Mouse (Mus musculus) right cerebral cortex, postnatal 10 days (tissue): ENCODE measurements at regions not wholly inside any gene's neighbourhood (a gene's known extent, or its start where the extent isn't known, plus 50 kb on each side); places are given as distances from the start of the nearest gene placed in this dataset.

Experiments used
- DNase-seq, 2 experiments: peaks; one replicate each; pipeline ENCODE4 v3.0.0; 2021; ENCODE audit warnings: low spot score in 2 of 2

GRCm38 (mm10) chr1:44957125-44957524 is 354.2 kb upstream of the Col3a1 start:
- DNase-seq: no peak

DNA sequence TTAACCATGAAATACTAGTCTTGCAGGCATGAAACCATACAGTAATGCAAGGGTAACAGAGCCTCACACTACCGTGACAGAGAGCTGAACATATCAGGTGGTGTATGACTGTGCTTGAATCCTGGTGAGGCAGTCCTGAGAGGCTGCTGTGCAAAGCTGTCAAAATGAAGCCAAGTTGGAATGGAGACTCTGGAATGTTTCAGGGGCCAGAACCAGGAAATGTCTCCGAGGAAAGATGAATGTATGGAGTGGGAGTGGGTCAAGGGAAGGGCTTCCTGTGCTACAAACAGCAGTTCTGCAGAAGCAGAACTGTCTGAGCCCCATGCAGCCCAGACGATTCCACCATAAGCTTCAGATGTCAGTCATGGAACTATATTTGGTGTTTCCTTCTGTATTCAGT is 324.2 kb upstream of the Col3a1 start:
- DNase-seq: no peak

GRCm38 (mm10) chr1:45020516-45020915 is 290.8 kb upstream of the Col3a1 start:
- no peak for DNase-seq

GRCm38 (mm10) chr1:45021234-45021633 is 290.1 kb upstream of the Col3a1 start:
- no peak for DNase-seq

GRCm38 (mm10) chr1:45022146-45022841 is 289.0 kb upstream of the Col3a1 start:
- DNase-seq: peak in 1 of 2 experiments; percentile 26

DNA sequence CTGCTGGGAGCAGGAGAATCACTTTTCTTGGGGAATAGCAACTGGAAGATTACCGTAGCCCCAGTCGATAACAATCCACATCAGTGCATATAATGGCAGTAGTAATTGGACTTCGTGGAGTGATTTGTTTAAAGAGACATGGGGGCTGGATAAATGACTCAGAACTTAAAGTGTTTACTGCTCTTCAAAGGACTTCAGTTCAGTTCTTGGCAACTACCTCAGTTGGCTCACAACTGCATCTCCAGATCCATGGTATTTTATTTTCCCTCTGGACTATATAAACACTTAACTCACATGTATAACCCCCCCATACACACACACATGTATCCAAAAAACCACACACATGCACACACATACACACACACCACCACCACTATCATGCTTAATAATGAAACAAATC is 288.0 kb upstream of the Col3a1 start:
- DNase-seq: no peak

DNA sequence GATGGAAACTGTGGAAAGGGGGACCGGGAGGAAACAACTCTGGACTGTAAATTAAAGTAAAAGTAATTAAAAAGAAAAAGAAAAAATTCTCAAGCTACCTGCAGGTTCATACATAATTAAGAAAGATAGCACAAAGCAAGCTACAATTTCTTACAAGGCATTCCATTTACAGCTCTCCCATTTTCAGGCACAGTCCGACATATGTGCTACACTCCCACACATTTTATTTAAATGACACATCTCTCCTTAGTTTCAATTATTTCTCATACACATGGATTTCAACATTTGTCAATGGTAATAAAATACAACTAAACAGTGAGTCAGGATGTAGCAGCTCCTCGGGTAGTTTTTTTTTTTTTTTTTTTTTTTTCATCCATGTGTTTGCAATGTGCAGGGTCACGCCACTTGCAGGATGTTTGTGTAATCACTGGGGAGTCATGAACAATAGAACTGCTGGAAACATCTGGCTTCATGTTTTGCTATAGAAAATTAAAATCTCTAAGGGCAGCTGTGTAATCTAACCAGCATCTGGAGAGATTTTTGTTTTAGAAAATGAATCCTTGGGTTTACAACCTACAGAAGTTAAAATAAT is 279.8 kb upstream of the Col3a1 start:
- DNase-seq: no peak

GRCm38 (mm10) chr1:45033343-45033742 is 278.0 kb upstream of the Col3a1 start:
- no peak for DNase-seq

DNA sequence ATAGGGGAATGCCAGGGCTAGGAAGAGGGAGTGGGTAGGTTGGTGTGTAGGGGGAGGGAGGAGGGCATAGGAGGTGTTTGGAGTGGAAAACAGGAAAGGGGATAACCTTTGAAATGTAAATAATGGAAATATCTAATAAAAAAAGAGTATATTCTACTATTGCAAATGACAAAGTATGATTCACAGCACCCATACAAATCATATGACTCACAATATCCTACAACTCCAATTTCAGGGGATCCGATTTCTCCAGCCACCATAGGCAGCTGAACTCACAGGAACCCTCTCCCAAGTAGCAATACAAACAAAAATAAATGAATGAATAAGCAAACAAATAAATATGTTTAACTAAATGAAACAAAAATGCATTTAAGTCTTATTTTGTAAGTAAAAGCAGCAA is 270.0 kb upstream of the Col3a1 start:
- DNase-seq: no peak

GRCm38 (mm10) chr1:45041815-45042214 is 269.5 kb upstream of the Col3a1 start:
- no peak for DNase-seq

GRCm38 (mm10) chr1:45043245-45043926 is 268.0 kb upstream of the Col3a1 start:
- no peak for DNase-seq

GRCm38 (mm10) chr1:45090841-45091535 is 220.3 kb upstream of the Col3a1 start:
- no peak for DNase-seq

- no peak for DNase-seq
Measured at GRCm38 (mm10) chr1:45100966-45101365, 210.4 kb upstream of the Col3a1 start.

GRCm38 (mm10) chr1:45116409-45117144 is 194.8 kb upstream of the Col3a1 start:
- no peak for DNase-seq

DNA sequence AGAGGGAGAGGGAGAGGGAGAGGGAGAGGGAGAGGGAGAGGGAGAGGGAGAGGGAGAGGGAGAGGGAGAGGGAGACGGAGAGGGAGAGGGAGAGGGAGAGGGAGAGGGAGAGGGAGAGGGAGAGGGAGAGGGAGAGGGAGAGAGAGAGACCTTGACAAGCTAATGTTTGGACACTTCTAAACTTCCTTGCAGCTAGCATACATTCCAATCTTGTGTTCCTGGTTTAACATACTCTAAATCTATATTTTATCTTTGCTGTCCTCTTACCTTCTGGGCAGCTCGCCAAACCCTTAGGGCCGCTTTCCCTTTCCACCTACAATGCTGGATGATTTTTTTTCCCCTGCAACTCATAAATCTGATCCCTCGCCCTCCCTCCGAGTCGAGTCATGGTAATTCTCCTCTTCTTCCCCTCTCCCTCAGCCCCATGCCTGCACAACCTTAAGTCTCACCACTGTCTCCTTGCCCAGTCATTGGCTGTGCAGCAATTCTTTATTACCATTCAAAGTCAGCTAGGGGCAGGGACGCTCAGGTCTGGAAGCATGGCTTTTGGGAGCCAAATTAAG is 176.1 kb upstream of the Col3a1 start:
- DNase-seq: no peak

- DNase-seq: no peak
Measured at GRCm38 (mm10) chr1:45147019-45147418, 164.3 kb upstream of the Col3a1 start.

DNA sequence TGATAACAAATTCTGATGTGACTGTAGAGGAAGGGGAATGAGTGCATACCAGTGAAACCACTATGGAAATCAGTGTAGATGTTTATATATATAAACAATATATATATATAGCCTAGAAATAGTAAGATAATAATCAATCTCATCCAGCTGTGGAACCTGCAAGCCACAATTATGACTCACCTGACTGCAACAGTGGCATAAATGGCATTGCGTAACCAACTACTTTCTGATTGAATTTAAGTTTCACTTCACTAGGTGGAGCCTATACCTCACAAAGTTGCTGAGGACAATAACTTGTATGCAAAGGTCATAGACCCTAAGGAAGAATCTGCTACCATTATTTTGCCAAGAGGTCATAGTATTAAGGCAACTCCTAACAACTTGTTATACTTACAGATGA is 129.7 kb upstream of the Col3a1 start:
- no peak for DNase-seq

DNA sequence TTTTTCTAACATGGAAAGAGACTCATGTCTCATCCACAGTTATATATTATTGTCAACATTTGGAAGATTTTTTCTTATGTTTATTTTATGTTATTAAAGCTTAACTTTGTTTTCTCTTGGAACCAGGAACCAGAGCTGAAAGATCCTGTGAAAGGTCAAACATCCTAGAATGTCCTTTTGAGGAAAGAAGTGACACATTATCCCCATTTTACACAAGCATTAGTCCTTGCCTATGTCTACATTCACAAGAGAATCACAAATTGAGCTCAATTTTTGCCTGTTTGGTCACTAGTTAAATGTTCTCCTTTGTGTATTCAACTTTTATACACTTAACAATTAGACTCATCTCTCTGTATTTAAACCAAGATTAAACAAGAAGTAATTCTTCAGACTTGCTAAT is 126.0 kb upstream of the Col3a1 start:
- DNase-seq: no peak

DNA sequence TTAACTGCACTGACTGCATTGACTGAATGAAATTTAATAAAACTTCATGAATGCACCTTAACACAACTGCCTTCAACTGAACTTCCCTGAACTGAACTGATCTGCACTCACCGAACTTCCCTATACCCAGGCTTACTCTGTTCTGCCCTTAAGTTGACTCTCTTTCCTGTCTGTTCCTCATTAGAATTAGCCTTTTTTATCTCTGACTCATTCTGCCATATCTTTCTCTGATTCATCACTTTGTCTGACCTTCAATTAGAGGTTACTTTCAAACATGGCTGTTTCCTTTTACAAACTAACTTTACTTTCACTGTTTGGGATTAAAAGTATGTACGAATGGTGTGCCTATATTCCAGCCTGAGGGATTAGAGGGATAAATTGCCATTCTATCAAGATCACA is 103.4 kb upstream of the Col3a1 start:
- no peak for DNase-seq

DNA sequence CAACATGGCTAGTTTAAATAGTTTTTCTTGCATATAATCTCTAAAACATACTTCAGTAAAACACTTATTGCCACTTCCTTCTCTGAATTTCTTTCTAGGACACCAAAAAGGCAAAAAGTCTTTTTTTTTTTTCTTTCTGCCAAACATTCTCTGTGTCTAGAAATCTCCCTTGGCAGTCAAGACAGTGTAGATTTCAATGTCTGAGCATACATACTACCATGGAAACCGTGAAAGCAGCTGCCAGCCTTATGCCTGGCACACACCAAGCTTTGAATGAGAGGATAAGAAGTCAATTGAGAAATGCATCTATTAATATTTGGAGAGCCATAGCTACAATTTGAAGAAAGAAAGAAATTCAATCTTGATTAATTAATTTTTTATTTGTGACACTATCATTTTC is 95.1 kb upstream of the Col3a1 start:
- peak; percentile 37 to 52 for DNase-seq
